Mouse (Mus musculus) frontal cortex, adult (tissue): Measurements from ENCODE around the gene Sfmbt2.
A peak's percentile ranks its signal among the peaks of the same experiment; 100 is the strongest.

Source experiments
- ATAC-seq: cut with Nextera tagmentation; 2 replicates; pipeline ENCODE4 v1.9.2; 2017; ENCODE audit warnings: mild to moderate bottlenecking, moderate library complexity, mixed read lengths; ENCODE audit not compliant: low TSS enrichment

Gene Sfmbt2

DNA sequence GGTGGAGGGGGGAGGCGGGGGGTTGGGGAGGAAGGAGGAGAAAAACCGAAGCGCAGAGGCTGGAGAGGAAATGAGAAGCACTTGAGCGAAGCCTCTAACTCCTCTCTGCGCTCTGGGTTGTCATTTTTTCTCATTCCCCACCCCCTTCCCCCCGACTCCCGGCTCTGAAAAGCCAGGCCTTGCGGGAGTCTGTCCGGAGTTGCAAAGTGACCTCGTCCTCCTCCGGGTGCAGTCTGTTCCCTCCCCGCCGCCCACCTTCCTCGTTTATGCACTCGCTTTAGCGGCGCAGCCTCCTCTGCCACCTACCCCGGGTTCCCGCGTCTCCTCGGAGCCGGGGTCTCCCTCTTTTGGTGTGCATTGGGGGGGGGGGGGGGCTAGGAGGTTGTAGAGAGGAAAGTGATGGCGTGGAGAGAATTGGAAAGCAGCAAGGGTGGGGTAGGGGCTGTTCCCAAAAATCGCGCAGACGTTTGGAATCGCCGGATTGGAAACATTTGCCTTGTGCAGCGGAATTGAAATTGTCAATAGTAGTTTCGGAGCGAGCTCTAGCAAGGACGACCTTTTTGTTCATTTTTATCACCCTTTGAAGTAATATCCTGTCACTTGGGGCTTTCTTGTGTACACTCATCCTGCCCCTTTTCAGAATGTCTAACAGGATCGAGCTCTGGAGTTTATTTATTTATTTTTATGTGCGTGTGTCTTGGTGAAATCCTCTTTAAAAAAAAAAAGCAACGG, 2.6 kb downstream of the Sfmbt2 start:
- ATAC-seq, result no peak

DNA sequence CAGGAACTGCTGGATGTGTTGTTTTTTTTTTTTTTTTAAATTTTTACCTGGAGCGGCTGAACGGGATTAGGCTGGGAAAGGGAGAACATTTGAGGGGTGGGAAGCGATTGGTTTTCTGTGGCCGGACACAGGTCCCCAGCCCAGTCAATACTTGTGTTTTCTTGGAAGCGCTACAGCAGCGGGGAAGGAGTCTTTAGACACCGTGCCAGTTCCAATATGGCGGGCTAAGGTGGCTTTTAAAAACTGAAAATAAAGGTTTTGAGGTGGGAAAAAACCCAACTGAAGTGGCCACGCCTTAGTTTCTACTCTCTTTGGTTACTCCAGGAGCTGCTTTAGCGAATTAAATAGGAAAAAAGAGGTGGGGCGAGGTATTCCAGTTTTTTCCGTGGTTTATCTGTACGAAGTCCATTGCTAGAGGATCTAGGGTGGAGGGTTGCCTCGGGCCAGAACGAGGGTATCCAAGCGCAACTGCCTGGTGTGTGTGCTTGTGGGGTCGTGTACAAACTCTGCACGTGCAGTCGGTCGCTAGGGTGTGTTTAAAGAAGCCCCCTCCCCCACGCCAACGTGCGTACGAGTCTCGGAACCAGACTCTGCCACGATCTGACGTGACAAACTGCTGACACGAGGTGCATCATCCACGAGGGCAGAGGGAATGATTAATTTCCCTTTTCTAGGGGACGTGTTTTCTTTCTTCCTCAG, 3.3 kb downstream of the Sfmbt2 start:
- no peak for ATAC-seq

DNA sequence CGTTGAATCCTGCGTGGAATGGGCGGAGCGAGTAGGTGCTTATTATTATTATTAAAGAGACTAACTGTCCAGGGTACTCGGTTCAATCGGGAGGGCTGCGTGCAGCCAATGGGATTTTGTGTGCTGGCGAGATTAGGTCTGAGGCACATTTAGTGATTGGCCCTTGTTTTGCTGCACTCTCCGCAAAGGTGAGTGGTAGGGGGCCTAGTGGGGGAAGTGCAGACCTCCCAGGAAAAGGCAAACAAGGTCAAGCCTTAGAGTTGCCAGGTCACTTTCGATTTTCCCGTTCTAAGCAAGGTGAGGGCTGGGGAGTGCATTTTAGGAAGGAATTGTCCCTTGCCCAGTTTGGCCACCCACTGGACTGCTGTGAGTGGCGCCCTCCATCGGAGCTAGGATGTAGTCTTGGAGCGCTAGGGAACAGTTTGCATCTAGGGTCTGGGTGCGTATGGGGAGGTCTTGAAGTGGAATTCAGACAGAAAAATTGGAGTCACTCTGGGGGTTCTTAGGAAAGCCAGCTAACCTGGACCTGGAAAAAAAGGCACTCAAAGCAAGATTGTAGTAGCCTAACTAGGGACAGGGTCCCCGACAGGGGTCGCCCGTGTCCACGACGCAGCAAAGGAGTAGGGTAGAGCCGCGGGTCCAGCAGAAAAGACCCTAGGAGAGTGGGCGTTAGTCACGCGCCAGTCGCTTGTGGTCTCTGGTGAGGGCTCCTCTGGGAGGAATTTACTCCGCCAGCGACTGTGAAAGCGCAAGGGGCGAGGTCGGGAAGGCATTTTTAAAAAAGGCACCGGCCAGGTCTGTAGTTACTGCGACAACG, 4.1 kb downstream of the Sfmbt2 start:
- ATAC-seq, result no peak; the same call in 1 of the 2 replicates

DNA sequence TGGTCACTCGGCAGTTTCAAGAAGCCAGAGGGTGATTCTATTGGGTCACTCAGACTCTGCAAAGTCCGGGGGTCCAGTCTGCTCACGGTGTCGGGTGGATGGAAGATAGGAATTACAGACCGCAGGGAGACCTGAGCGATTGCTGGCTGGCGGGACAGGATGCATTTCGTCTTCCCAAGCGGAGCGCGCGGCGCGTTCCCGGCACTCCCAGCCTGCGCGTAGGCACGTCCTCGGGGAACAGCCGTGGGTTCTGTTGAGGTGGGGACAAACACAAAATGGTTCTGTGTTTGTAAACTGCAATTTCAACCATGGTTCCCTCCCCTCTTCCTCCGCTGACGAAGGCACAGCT, 4.7 kb downstream of the Sfmbt2 start:
- ATAC-seq, result peak; percentile 63

DNA sequence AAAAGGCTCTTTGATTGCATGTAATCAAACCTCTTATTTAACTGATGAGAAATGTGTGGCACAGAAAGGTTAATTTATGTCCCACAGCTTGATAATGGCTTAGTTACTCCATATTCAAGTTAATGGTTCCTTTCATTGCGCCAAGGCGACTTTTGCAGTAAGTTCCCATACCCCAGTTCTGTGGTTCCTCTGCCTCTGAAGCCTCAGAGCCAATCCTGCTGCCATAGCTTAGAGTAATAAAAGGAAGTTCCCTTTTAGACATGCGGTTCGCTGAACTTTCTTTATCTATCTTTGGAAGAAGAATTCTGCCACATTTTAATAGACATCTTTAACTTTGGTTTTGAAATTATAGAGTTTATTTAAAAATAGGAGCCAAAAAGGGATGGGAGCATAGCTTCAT, 19.7 kb downstream of the Sfmbt2 start:
- no peak for ATAC-seq

DNA sequence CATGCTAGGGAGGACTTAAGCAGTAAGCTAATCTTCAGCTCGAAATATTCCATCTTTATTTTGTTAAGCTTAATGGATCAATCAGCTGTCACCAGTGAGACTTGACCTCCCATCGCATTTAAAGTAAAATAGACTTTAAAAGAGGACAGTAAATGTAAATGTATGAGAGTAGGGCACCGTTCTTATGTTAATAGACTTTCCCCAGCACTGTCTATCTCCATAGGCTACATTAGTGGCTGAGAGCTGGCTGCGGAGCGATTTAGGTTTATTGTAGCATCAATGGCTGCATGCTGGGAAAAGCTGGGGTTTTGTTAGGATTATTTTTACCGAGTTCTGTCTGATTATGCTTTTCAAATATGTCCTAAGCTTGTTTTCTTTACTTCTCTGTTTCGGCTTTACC, 20.5 kb downstream of the Sfmbt2 start:
- ATAC-seq, result no peak

DNA sequence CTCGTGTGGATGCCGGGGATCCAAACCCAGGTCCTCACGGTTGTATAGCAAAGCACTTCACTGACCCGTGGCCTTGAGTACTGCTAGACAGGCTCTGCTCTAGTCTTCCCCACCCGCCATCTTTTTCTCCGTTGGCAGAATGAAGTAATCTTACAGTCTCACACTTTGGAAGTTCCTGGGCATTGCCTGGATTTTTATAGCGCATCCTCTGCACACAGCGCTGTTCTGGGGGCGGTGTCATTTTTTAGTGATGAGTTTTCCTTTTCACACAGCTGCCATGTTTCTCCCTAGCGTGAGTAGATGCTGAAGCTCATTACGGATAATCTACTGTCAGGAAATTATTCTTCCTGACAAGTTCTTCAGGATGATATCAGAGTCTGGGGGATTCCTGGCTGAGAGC, 24.8 kb downstream of the Sfmbt2 start:
- peak; percentile 86 for ATAC-seq

DNA sequence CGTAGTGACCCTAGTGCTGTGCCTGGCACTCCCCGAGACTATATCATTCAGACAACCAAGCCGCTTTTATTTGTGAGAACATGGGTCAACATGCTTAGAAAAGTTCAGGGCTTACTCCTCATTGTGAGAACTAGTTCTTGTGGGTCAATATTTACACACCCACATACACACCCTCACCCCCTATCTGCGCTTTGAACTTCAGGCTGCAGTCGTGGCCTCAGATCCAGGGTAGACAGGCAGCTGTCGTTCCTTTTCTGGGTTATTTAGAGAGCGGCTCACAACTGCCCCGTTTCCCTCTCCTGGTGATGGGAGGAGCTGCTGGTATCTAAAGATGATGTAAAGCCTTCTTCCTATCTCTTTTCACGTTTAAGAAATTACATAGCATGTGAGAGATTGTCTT, 27.5 kb downstream of the Sfmbt2 start:
- no peak for ATAC-seq

DNA sequence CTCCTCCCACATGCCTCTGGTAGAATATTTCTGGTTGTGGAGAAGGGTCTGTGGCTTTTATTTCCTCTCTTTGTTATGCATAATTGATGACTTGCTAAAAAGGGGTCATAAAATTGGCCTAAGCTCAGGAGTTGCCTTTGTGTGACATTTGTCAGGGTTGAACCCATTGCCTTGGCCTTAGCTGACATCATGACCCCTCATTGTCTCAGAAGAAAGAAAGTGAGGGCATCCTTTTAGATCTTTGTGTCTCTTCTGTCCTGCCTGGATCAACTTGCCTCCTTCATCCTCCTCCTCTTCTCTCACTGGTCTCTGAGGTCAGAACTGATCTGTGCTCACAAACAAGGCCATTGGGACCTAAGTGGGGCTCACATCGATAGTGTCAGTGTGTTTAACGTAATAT, 35.8 kb downstream of the Sfmbt2 start:
- ATAC-seq, result no peak

DNA sequence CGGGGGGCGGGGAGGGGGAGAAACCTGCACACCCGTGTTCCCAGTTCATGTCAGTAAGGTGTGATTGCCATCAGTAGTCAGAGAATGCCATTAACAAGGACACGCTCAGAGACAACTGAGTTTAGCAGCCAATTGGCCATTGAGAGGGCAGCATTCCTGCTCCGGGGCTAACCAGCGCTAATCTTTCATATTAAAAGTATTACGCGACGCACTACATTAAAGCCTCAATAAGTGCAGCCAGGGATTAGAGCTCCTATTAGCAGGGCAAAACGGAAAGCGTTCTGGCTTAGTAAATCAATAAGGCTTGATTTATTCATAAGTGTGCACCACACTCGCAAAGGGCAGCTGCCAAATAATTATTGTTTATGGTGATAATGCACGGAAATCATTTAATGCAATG, 39.1 kb downstream of the Sfmbt2 start:
- ATAC-seq, result no peak

DNA sequence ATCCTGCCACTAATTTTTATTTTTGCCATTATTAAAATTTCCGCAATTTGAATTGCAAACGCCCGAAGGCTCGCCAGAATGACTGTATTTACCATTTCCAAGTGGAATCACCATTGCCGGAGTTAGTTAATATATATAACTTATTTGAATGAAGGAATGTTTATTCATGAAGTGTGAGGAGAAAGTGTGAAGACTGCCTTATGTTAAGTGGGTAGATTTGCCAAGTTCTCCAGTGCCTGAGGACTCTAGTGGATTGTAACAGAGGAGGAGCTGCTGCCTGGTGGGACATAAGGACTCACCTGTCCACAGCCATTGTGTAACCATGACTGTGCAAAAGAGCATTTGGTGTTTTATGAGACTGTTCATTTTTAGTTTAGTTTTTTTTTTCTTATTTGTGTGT, 39.8 kb downstream of the Sfmbt2 start:
- peak; percentile 72; the same call in 1 of the 2 replicates for ATAC-seq

DNA sequence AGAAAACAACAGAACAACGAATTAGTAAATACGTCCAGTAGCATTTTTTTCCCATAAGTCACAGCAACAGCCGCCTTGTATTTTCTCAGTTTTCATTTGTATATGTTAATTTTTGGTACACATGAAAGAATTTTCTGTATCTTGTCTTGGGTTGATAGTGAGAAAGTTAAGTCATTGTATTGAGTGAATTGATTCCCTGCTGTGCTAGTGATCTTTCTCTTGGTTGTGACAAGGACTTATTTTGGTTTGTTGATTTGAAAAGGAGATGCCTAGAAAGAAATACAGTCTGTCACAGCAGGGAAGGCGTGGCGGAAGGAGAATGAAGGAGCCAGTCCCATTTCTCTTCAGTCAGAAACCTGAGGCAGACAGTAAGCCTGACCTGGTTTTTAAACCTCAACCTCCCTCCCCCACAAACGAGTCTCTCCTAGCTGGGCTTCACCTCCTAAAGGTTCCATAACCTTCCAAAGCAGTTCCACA, 50.7 kb downstream of the Sfmbt2 start:
- ATAC-seq, result no peak

DNA sequence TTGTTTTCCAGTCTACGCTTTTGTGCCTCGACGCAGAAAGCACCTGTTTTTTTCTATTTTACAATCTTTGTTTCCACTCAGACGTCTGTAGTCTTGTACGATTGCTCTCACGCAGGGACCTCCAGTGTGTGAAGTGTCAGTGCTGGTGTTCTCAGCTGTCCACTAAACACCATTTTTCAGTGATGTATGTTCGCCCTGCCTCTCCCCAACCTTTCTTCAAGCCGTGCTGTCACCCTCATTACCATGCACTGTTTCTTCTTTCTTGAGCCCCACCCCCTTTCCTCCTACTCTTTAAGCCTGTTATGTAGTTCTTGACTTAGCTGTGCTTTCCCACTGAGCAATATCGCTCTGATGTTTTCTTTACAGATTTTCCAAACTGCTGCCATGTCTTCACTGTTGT, 67.0 kb downstream of the Sfmbt2 start:
- ATAC-seq, result no peak

DNA sequence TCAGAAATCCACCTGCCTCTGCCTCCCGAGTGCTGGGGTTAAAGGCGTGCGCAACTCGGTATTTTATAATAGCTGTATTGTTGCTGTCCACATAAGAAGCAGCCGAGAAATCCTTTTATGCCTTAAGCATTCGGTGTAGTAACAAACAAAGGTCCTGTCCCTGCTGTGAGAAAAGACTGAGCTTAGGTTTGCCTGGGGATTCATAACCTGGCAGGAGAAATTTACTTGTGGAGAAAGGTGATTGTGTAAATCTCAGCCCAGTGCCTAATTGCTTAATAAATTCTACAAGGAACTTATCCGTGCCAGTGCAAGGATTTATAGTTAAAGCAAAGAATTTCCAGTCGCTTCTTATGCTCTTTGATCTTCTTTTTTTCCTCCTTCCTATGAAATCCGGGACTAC, 71.5 kb downstream of the Sfmbt2 start:
- no peak for ATAC-seq

DNA sequence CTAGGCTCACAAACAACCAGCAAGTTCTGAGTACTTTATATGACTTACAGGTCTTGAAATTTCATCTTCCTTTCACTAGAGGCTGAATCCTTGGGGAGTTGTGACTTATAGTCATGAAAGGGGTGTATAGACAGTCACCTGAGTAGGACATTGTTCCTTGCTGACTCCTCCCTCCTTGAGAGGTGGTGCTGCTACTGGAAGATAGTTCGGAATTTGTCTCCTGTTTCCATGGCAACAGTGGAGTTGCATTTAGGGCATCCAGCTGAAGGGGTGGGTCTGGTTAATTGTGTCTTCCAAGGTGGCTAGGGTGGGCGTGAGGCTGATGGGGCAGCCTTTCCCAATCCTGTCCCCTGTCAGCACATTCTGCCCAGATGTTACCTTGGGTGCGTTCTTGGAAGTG, 83.3 kb downstream of the Sfmbt2 start:
- no peak for ATAC-seq

DNA sequence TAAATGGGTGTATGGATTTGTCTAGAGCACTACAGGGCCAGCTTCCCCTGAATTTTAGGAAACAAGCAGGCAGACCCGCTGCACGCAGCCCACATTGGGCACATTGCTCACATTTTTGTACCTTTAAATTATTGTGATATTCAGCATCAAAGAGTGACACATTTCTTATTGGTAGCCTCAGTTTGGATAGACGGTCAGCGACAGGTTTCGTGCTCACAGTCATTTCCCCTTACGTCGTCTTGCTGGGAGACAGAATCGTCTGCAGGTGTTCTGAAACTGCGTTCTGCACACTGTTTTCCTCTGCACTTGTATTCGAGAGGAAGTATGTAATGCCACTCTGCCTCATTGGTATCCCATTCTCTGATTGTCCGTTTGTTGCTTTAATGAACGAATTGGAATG, 88.0 kb downstream of the Sfmbt2 start:
- ATAC-seq, result no peak

DNA sequence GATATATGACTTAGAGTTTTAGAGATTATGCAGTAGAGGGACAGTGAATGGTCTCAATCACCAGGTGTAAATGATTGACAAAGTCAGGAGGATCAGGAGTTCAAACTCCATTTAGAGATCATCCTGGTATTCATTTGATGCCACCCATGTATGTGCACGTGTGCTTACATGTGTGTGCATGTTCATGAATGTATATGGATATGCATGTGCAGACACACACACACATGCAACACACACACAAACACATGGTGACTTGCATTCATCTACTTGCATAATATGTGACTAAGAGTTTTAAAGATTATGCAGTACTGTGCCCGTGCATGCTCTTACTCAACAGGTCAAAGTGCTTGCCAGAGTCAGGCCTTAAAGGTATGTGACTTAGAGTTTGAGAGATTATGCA, 146.2 kb downstream of the Sfmbt2 start:
- ATAC-seq, result no peak

DNA sequence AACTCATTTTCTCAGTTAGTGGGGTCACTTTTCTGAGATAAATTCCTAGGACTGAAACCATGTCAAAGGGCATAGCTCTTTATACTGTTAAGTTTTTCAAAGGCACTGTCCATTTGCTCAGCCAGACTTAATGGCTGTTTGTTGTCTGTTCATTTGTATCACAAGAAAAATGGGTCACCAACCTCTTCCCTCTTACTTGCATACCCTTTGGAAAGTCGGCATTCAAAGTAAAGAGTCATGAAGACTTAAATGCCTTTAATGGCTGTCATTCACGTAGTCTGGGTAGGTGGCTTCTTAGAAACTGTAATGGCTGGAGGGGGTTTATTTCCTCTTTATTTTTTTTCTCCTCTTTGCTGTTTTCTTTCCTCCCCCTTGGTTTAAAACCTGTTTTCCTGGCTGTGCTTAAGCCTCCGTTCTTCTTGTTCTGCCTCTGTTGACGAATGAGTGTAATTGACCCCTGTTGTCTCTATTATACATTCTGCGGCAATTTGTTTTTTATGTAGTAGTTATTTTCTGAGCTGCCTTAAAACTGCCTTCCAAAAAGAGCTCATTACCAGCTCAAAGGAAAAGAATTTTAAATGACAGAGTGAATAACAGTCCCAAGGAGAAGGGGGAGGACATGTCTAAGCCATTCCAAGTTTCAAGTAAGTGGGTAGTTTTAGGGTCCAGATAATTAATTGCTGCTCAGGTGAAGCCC, 151.6 kb downstream of the Sfmbt2 start:
- ATAC-seq, result no peak

DNA sequence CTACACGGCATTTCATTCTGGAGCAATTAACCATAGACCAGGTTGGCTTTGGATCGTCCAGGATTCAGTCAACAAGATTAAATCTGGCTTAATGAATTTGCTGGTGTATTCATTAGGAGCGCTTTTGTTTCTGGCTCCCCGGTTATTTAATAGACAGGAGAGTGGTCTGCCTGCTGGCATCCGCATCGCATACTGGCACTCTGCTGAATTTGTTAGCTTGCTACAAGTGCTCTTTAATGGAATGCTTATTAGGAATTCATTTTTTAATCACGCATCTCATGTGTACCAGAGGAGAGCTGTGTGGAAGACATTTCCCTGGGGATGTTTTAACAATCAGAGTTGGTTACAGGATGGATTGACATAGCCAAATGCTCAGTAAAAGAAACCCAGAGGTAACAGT, 155.3 kb downstream of the Sfmbt2 start:
- no peak for ATAC-seq

DNA sequence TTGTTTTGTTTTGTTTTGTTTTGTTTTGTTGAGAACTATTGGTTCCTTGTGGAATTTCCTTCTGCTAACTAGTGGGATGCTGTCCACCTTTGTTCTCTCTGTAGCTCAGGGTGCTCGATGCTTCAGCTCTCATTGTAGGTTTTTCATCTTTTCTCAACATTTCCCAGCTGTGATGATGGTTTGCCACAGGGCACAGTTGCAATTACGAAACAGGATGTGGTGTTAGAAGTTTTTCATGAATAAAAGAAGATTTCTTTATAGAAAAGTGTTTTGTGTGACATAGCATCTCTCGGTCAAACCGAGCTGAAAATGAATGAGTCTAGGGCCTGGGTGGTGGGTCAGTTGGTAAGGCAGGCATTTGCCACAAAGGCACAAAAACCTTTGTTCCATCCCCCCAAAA, 171.5 kb downstream of the Sfmbt2 start:
- ATAC-seq, result no peak

DNA sequence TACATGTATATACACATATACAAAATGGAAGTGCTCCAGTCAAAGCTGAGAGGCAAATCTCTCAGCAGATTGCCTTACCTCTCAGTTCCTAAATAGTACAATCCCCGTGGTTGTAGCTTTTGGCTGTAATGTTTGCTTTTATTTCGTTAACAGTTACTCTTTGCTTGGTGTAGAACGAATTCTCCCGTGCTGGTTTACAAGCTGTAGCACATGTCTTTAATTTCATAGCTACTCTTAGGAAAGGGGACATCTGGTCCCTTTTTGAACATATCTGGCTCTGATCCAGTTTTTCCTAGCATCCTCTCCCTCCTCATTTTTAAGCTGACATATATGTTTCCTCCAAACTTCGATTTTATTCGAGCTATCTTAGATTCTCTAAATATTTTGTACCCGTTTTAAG, 172.1 kb downstream of the Sfmbt2 start:
- no peak for ATAC-seq

DNA sequence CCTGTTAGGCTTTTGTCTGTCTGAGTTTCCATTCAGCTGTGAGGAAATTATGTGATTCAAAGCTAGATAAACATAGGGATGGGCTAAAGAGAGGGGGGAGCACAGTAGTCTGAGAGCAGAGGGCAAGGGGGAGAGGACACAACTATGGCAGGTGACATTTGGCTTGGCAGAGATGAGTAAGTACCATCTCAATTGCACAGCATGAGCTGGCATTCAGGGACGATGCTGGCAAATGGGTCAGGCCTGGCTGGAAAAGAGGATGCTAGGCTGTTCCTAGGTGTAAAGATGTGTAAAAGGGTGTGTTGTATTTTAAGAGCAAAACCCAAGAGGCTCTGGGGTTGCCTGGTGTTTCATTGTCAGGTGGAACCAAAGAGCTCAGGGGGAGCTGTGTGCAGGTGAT, 188.5 kb downstream of the Sfmbt2 start:
- ATAC-seq, result no peak
